Mouse (Mus musculus) small intestine, adult 2 months (tissue): ENCODE data around the gene Aktip.

Experiments
- CTCF ChIP-seq: fragments of 200-500 bp; IDR thresholded peaks from 2 replicates; pipeline ENCODE4 v1.5.1; 2012; ENCODE audit warnings: low read depth, mild to moderate bottlenecking, control low read depth, inconsistent platforms, low read length, moderate library complexity, mixed read lengths; ENCODE audit not compliant: insufficient replicate concordance, insufficient read length; ENCODE audit errors: extremely low read depth
- POLR2A ChIP-seq: fragments of 200-500 bp; IDR thresholded peaks from 2 replicates; pipeline ENCODE4 v1.6.1; 2012; ENCODE audit warnings: low read depth, mild to moderate bottlenecking, control low read depth, inconsistent platforms, low read length, moderate library complexity

DNA sequence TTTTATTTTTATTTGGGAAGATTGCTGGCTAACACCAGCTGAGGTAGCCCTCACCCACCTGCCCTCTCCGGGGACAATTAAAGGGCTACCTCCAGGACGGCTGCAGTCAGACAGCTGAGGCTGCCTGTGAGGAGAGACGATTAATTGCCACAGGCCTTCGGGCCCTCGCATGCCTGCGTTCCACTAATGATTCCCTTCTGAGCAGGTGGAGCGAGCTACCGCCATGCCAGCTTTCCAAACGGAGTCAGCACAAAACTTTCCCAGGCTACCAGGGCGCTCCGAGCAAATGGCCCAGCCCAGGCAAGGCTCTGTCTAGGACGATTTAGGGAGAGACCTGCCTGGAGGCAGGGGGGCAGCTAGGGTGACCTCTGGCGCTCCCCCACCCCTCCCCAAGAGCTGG lies 28.2 kb downstream of the Aktip start:
- TF ChIP-seq CTCF (no peak), POLR2A (no peak)
